Mouse (Mus musculus): ENCODE data around the gene Ctrl.
"Not testable (repeated sequence)": the region's sequence is repeated elsewhere in the genome, so short reads cannot be mapped to it uniquely, and the experiment has no call there.

Ctrl gene

GRCm38 (mm10) chr8:105933762-105934161, at the start of gene Ctrl:
Gene Ctrl (minus strand): TSS chr8:105933862.
- no peak for DNase-seq (ENCODE audit: low spot score)

- not testable (repeated sequence) for DNase-seq (ENCODE audit: low spot score)
Measured at GRCm38 (mm10) chr8:105983406-105983805, 49.7 kb upstream of the Ctrl start.

- no peak for DNase-seq (ENCODE audit: low spot score)
Measured at GRCm38 (mm10) chr8:105981146-105981545, 47.5 kb upstream of the Ctrl start.

- no peak for DNase-seq (ENCODE audit: low spot score)
Measured at GRCm38 (mm10) chr8:105979325-105979724, 45.7 kb upstream of the Ctrl start, which contains the start of gene Dpep3. Gene Dpep3 (minus strand): TSS chr8:105979429.

- no peak for DNase-seq (ENCODE audit: low spot score)
Measured at GRCm38 (mm10) chr8:105975363-105975762, 41.7 kb upstream of the Ctrl start.

GRCm38 (mm10) chr8:105971019-105971720, 37.5 kb upstream of the Ctrl start:
- no peak for DNase-seq (ENCODE audit: low spot score)

- no peak for DNase-seq (ENCODE audit: low spot score)
Measured at GRCm38 (mm10) chr8:105969367-105969766, 35.7 kb upstream of the Ctrl start.

GRCm38 (mm10) chr8:105966692-105967311, 33.1 kb upstream of the Ctrl start:
- DNase-seq (ENCODE audit: low spot score), result no peak

- peak; percentile 84 for DNase-seq (ENCODE audit: low spot score)
Measured at GRCm38 (mm10) chr8:105965905-105966341, 32.3 kb upstream of the Ctrl start, which contains the start of gene Slc12a4. Gene Slc12a4 (minus strand): TSS chr8:105966097.

GRCm38 (mm10) chr8:105965266-105965904, 31.7 kb upstream of the Ctrl start:
- peak; percentile 69 for DNase-seq (ENCODE audit: low spot score)

- DNase-seq (ENCODE audit: low spot score), result no peak
Measured at GRCm38 (mm10) chr8:105964506-105965265, 31.0 kb upstream of the Ctrl start.

- no peak for DNase-seq (ENCODE audit: low spot score)
Measured at GRCm38 (mm10) chr8:105961536-105961935, 27.9 kb upstream of the Ctrl start.

- no peak for DNase-seq (ENCODE audit: low spot score)
Measured at GRCm38 (mm10) chr8:105961101-105961500, 27.4 kb upstream of the Ctrl start.

- peak; percentile 64 for DNase-seq (ENCODE audit: low spot score)
Measured at GRCm38 (mm10) chr8:105959350-105959749, 25.7 kb upstream of the Ctrl start.

- no peak for DNase-seq (ENCODE audit: low spot score)
Measured at GRCm38 (mm10) chr8:105957813-105958212, 24.2 kb upstream of the Ctrl start.

- DNase-seq (ENCODE audit: low spot score), result no peak
Measured at GRCm38 (mm10) chr8:105956556-105956955, 22.9 kb upstream of the Ctrl start.

- DNase-seq (ENCODE audit: low spot score), result no peak
Measured at GRCm38 (mm10) chr8:105951057-105951659, 17.5 kb upstream of the Ctrl start.

- DNase-seq (ENCODE audit: low spot score), result peak; percentile 70
Measured at GRCm38 (mm10) chr8:105949350-105949749, 15.7 kb upstream of the Ctrl start.

- no peak for DNase-seq (ENCODE audit: low spot score)
Measured at GRCm38 (mm10) chr8:105943321-105943739, 9.7 kb upstream of the Ctrl start, which contains the start of gene Lcat. Gene Lcat (minus strand): TSS chr8:105943382.

GRCm38 (mm10) chr8:105942542-105942941, 8.9 kb upstream of the Ctrl start:
- no peak for DNase-seq (ENCODE audit: low spot score)

GRCm38 (mm10) chr8:105942026-105942425, 8.4 kb upstream of the Ctrl start:
- no peak for DNase-seq (ENCODE audit: low spot score)

GRCm38 (mm10) chr8:105938306-105938669, 4.6 kb upstream of the Ctrl start, which contains the start of gene Psmb10:
Gene Psmb10 (minus strand): TSS chr8:105938444.
- no peak for DNase-seq (ENCODE audit: low spot score)
